Mouse (Mus musculus) adrenal gland, postnatal 25 days (tissue): Measurements from ENCODE around the gene Lingo2. TPM values are rescaled to one million over a fixed set of nuclear protein-coding genes. Genes with fewer than 3 reads are reported as not detected.
"Not testable (repeated sequence)": the region's sequence is repeated elsewhere in the genome, so short reads cannot be mapped to it uniquely, and the experiment has no call there.

Source experiments
- DNase-seq: peaks from one replicate; pipeline ENCODE4 v3.0.0; 2021; ENCODE audit warnings: mixed read lengths
- total RNA-seq: library from RNA; stranded (reverse); gene quantifications from 2 replicates; pipeline ENCODE4 v1.2.3, GENCODE M21; 2021

Lingo2 gene
- total RNA-seq, 1 experiment from 2014 or later = 0.12 TPM

DNA sequence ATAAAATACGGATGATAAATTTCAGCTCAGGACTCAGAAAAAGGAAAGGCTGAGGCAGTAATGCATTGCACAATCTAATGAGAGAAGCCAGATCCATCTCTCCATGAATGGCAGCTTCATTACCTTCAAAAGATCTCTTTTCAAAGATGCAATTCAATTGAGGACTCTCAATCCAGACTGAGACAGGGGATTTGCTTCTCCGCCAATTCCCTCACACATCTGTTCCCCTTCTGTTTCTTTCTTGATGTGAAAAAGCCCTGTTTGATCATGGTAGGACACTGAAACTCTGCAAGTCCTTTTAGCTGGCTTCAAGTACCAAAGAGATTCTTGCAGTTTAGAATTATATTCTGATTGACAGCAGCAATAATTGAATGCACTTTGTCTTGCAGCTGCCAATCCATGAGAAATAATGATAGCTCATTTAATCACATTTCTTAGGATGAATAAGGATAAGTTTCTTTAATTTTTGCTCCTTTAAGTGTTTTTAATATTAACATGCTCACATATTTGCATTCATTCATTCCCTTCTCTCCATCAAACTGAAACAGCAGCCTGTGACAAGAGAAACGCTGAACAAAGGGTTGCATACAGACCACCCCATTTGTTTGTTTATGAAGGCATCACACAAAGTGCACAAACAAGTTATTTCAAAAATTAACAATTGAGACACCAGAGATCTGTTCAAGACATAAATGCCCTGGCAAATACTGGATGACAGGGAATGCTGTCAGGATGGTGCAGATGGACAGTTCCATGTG lies 870.3 kb downstream of the Lingo2 start:
- no peak for DNase-seq

GRCm38 (mm10) chr4:36078910-36079525 lies 872.5 kb downstream of the Lingo2 start:
- DNase-seq = no peak

GRCm38 (mm10) chr4:36064701-36065100 lies 886.8 kb downstream of the Lingo2 start:
- DNase-seq = not testable (repeated sequence)

DNA sequence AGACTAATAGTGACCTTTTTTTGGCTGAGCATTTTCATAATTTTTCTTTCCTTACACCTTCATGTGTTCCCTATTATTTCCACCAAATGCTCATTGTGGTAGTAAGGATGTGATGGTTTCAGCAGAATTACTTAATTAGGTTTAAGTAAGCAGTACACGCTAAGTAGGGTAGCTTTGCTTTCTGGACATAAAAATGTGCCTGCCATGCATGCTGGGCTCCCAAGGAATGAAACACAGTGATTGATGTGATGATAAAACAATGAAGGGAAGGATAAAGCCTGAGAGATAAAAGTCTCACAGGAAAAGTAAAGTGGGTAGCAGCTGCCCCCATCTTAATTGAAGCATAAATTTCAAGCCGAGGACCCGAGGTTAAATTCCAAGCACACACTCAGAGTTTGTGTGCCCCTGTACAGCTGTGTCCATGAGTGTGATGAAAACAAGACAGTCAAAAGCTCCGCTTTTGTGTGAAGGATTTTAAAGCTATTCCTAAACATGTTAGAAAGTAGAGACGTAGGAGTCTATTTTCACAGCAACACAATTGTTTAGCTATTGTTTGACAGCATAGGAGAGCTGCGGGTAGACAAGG lies 898.7 kb downstream of the Lingo2 start:
- DNase-seq = no peak

DNA sequence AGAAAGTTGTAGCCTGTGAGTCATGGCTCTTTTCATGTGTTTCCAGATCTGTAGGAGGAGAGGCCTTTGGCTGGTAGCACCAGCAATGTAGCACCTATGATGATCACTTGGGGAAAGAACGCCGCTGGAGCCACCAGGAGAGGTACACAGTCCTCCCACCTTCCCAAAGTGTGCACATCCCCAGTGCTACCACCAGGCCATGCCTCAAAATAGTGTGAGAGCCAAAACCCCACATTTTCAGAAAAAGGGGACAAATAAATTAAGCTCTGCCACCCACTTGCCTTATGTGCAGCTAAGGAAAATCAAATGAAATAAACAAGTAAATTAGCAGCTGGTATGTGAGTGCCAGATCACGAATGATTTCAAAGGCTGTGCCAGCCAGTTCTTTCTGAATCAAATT lies 911.2 kb downstream of the Lingo2 start:
- DNase-seq = no peak

DNA sequence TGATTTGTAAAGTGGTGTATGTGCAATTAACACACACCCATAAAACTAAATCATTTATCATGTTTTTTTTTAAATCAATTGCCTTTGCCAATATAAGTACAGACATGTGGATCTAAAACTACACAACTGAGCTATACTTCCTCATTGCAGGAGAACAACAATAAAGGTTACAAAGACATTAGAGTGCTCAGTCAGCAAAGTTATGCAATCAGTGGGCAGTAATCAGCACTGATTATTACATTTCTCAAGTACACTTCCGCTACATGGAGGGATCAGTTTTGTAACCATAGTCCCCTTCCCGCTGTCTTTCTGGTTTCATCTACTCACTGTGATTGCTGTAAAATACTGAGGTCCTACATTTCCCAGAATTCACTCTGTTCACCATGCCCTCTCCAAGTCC lies 912.8 kb downstream of the Lingo2 start:
- no peak for DNase-seq

DNA sequence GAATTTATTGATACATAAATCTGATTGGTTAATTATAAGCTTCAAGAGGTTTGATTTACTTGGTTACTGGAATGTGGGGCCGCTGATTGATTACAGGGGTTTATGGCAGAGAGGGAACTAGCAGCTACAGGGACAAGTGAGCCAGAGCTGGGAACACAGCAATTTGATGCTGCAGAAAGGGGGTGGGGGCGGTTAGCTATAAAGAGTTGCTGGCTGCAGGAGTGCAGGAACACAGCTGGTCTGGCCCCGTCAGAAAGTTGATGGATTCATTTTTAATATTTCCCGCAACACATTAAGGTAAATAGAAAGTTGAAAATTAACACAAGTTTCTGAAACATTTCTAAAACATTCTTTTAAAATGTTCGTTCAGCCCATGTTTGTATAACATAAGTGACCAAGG lies 919.5 kb downstream of the Lingo2 start:
- DNase-seq = no peak

DNA sequence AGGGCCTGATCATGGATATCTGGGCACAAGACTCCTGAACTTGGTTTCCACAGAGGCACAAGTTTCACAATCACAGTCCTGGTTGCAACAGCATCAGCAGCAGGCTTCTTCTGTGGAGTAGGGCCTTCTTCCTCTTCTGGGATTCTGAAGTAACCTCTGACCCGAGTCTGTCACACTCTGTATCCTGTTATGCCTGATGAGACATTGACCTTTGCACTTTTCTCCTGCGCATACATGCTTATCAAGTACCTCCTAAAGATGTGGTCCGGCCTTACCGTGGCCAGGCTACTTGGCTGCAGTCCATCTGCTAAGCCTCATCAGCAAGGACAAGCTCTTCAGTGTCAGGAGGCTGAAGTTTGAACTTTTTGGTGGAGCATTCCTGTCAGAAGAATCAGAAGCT lies 937.4 kb downstream of the Lingo2 start:
- peak; percentile 25 for DNase-seq

GRCm38 (mm10) chr4:35992005-35992763 lies 959.4 kb downstream of the Lingo2 start:
- DNase-seq = no peak

GRCm38 (mm10) chr4:35986012-35986411 lies 965.5 kb downstream of the Lingo2 start:
- DNase-seq = no peak

- DNase-seq = no peak
Measured at GRCm38 (mm10) chr4:35963532-35963931, 988.0 kb downstream of the Lingo2 start.

GRCm38 (mm10) chr4:35951894-35952293 lies 999.7 kb downstream of the Lingo2 start:
- no peak for DNase-seq

DNA sequence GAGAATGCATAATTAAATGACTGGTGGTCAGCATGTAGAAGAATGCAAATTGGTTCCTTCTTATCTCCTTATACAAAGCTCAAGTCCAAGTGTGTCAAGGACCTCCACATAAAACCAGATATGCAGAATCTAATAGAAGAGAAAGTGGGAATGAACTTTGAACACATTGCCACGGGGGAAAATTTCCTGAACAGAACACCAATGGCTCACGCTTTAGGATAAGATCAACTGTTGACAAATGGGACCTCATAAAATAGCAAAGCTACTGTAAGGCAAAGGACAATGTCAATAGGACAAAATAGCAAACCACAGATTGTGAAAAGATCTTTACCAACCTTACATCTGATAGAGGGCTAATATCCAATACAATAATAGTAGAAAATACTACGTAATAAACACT lies 1000.3 kb downstream of the Lingo2 start:
- no peak for DNase-seq

GRCm38 (mm10) chr4:35934056-35934661 lies 1017.4 kb downstream of the Lingo2 start:
- no peak for DNase-seq

DNA sequence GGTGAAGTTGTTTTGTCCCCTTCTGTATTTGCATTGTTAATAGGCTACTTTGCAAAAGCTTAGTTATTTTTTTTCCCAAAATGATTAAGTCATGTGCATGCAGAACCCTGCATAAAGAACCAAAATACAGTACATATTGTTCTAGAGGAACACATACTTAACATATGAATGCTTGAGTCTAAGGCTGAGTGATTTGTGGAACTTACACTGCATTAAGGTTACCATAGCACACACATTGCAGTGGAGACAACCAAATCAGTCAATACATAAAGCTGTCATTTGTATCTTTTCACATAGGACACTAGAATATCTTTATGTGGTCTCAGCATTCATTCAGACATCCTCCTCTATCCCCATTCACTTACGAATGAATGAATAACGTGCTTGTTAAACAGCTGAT lies 1023.8 kb downstream of the Lingo2 start:
- DNase-seq = no peak

- DNase-seq = no peak
Measured at GRCm38 (mm10) chr4:35917453-35917852, 1034.1 kb downstream of the Lingo2 start.

- no peak for DNase-seq
Measured at GRCm38 (mm10) chr4:35897769-35898564, 1053.6 kb downstream of the Lingo2 start.

DNA sequence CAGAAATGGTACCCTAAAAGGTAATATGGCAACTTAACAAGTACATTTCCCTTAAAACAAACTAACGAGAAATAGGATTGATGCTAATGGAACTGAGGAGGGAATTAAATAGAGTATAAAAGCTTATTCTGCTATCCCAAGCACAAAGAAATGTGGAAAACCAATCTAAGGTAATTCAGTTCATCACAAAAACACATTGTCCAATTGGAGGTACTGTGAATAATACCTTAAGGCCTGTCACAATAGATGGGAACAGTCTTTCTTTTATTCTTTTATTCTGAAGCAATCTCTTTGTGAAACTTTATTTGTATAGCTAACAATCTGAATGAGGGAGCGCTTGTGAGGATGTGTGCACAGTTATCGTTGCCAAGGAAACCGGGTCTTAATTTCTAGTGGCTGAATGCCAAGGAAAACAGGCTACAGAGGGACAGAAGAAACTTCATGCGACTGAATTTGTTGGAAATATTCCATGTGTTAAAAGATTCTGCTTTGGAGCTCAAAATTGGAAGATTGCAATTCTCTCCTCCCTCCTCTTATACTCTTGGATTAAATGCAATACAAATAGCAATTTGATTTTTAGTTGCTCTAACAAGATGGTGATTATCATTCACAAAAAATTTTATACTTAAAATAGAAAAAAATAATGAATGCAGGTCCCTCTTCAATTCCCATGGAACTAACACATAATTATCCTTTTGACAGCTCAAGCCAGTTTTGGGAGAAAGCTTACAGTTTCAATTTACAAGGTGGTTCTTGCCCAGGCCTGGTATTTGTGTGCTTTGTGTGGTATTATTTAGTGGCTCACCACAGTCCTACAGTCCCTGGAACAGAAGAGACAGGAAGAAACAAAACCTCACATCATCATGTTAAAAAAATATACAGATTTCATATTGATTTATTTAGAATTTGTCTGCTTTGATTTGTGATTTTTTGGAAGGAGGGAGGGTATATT lies 1065.7 kb downstream of the Lingo2 start:
- no peak for DNase-seq

- peak; percentile 24 for DNase-seq
Measured at GRCm38 (mm10) chr4:35884946-35885460, 1066.5 kb downstream of the Lingo2 start.

DNA sequence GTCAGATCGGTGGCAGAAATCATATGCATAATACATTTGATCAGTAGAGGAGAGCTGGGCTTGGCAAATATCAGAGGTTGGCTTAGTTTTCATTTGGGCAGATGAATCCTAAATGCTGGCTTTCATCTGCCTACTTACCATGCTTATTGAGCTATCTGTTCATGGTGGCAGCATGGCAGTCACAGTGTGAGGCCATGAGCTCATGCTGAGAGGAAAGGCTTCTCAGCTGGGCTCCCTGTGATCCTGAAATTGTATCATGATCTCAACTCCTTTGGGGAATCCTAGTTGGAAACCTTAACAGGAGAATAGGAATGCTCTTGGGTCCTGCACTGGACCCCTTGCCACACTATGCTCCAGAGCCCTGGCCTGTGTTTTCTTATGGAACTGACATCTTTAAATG lies 1105.0 kb downstream of the Lingo2 start:
- no peak for DNase-seq
